In genomic region chr9:33769811-33770210, GRCm38 (mm10) we compare ENCODE assay signal across 25 mouse cellular contexts.
DNase-seq lines count a peak whose midpoint lies in the region; ATAC-seq and TF ChIP-seq lines count a peak whose summit lies in the region.
"Had no signal": no experiment of that assay in that cellular context is flagged by ENCODE, and none has a peak within 500 bp of the region (broad histone marks: within the 10 kb centered on the region; RNA-seq: fewer than 3 reads in every experiment).

No protein-coding gene starts in this region.

- TF ChIP-seq CTCF in layer of hippocampus, adult 2 months (conservative IDR thresholded peaks at IDR 0.05) = peak; percentile 35

- no peak overlapping the region for H3K27ac ChIP-seq in layer of hippocampus, adult 2 months
- H3K27ac ChIP-seq: forebrain, embryonic 10.5 days; gastrocnemius, adult 2 months; heart, embryonic 10.5 days; hindbrain, embryonic 15.5 days; kidney, embryonic 15.5 days; limb, embryonic 10.5 days; midbrain, embryonic 12.5 days had no signal

- no peak for ATAC-seq in activated CD4-positive, CD25-positive, alpha-beta regulatory T cell, adult 4 months
- ATAC-seq: CD4-positive, CD25-positive, alpha-beta regulatory T cell, adult 4 months; intestine, embryonic 16.5 days had no signal

- DNase-seq in embryo, embryonic 10 days (ENCODE audit: low spot score) = peak; percentile 17
- no peak for DNase-seq in embryo, embryonic 9.5 days (ENCODE audit: extremely low spot score)
- no peak for DNase-seq in layer of hippocampus, adult 2 months (ENCODE audit: low spot score in 2 of 2)
- no peak for DNase-seq in layer of hippocampus, postnatal 36 days
- DNase-seq in ES-CJ7 (ENCODE audit: low read depth, low spot score) (peak; percentile 48), ZHBTc4 (ENCODE audit: low read depth, low spot score) (peak; percentile 32)
- no peak for DNase-seq in frontal cortex, postnatal 36 days (ENCODE audit: low spot score in 2 of 2)
- DNase-seq: adrenal gland, adult 8-10 months; cerebellum, adult 2 months; cerebellum, postnatal 36 days; gastrocnemius, adult 2 months; heart, postnatal 4 days; layer of hippocampus, adult 9-11 months; liver; lung, postnatal 14 days; thymus, postnatal 36 days had no signal

- H3K4me3 ChIP-seq in layer of hippocampus, adult 2 months = no peak overlapping the region
- H3K4me3 ChIP-seq: forebrain, embryonic 10.5 days; gastrocnemius, adult 2 months; heart, embryonic 10.5 days; hindbrain, embryonic 15.5 days; kidney, embryonic 15.5 days; limb, embryonic 10.5 days; midbrain, embryonic 12.5 days had no signal

Comparison
In these comparisons a context has a peak if more than half of its experiments do, and no peak if none do; other contexts are left out.
1. DNase-seq: peak in embryo, embryonic 10 days (single experiment), ES-CJ7 (single experiment) and ZHBTc4 (single experiment); none in embryo, embryonic 9.5 days (single experiment), layer of hippocampus, adult 2 months (0 of 2), layer of hippocampus, postnatal 36 days (0 of 2) and frontal cortex, postnatal 36 days (0 of 2).